29 mouse cellular contexts compared by ENCODE assay signal in genomic region chr2:75929141-75929540, GRCm38 (mm10). TPM values are rescaled to one million over a fixed set of nuclear protein-coding genes. Genes with fewer than 3 reads are reported as not detected.
DNase-seq lines count a peak whose midpoint lies in the region; ATAC-seq lines count a peak whose summit lies in the region.
"Had no signal": no experiment of that assay in that cellular context is flagged by ENCODE, and none has a peak within 500 bp of the region (broad histone marks: within the 10 kb centered on the region; RNA-seq: fewer than 3 reads in every experiment).

No protein-coding gene starts in this region.

- no peak overlapping the region for H3K4me3 ChIP-seq in kidney, embryonic 15.5 days (replicated peaks)
- no peak overlapping the region for H3K4me3 ChIP-seq in midbrain, embryonic 13.5 days (replicated peaks)
- H3K4me3 ChIP-seq: embryonic facial prominence, embryonic 10.5 days; embryonic facial prominence, embryonic 15.5 days; hindbrain, embryonic 13.5 days; limb, embryonic 12.5 days; liver, embryonic 15.5 days; myocyte; neural tube, embryonic 12.5 days had no signal

- WGBS in kidney, embryonic 15.5 days, result 87% methylated on average over 2 of the region's 2 CpGs
- WGBS in midbrain, embryonic 13.5 days, result 87% methylated on average over 2 of the region's 2 CpGs

- H3K9ac ChIP-seq in kidney, embryonic 15.5 days, result no peak overlapping the region
- no peak overlapping the region for H3K9ac ChIP-seq in midbrain, embryonic 13.5 days (replicated peaks)
- H3K9ac ChIP-seq: embryonic facial prominence, embryonic 15.5 days; hindbrain, embryonic 13.5 days; limb, embryonic 12.5 days; liver, embryonic 15.5 days; lung, embryonic 14.5 days; neural tube, embryonic 12.5 days had no signal

- intact Hi-C loops in heart, postnatal 14 days (cut with DNase I), result loop anchor here (5.0 kb wide), 1 partner anchor 33 kb away; no protein-coding TSS in a partner anchor

- H3K27ac ChIP-seq in kidney, embryonic 15.5 days, result no peak overlapping the region
- H3K27ac ChIP-seq in midbrain, embryonic 13.5 days, result no peak overlapping the region
- H3K27ac ChIP-seq: embryonic facial prominence, embryonic 10.5 days; embryonic facial prominence, embryonic 15.5 days; hindbrain, embryonic 13.5 days; limb, embryonic 12.5 days; liver, embryonic 15.5 days; neural tube, embryonic 12.5 days had no signal

- no peaks in the 10 kb centered on the region for H3K27me3 ChIP-seq in kidney, embryonic 15.5 days
- H3K27me3 ChIP-seq in midbrain, embryonic 13.5 days, result no peaks in the 10 kb centered on the region
- H3K27me3 ChIP-seq: embryonic facial prominence, embryonic 15.5 days; hindbrain, embryonic 13.5 days; limb, embryonic 12.5 days; liver, embryonic 15.5 days; neural tube, embryonic 12.5 days had no signal

- DNase-seq in heart, adult 11 months, result peak; percentile 43
- DNase-seq in heart, postnatal 14 days, result no peak
- peak; percentile 47 to 65 for DNase-seq in cerebellum, adult 18-20 months
- DNase-seq in cerebellum, postnatal 10 days, result peak; percentile 84 to 87
- DNase-seq in frontal cortex, adult 2 months (ENCODE audit: extremely low spot score in 1 of 2, low spot score in 1 of 2), result no peak
- DNase-seq: adrenal gland, postnatal 25 days; gastrocnemius, postnatal 14 days; heart, adult 18-20 months; heart, postnatal 4 days; kidney, adult 18-20 months; kidney, postnatal 4 days; layer of hippocampus, adult 9-11 months; lung, embryonic 14.5 days; right cerebral cortex, postnatal 4 days had no signal

- H3K4me1 ChIP-seq in kidney, embryonic 15.5 days, result no peaks in the 10 kb centered on the region
- 0 out of 2 replicates have a peak, but pooled peaks cover under 1% of the 10 kb centered on the region for H3K4me1 ChIP-seq in midbrain, embryonic 13.5 days (replicated peaks)
- H3K4me1 ChIP-seq: embryonic facial prominence, embryonic 15.5 days; liver, embryonic 15.5 days had no signal

- peak; percentile 85 for ATAC-seq in cerebellum, adult (ENCODE audit: insufficient number of reproducible peaks, low FRiP score, low TSS enrichment)
- no peak for ATAC-seq in kidney, embryonic 15.5 days (replicated peaks; ENCODE audit: low FRiP score)
- ATAC-seq in midbrain, embryonic 13.5 days, result no peak
- ATAC-seq: CD4-positive, CD25-positive, alpha-beta regulatory T cell, adult 4 months; inflammation-experienced regulatory T-cells, adult 6 months had no signal

- H3K9me3 ChIP-seq in kidney, embryonic 15.5 days (replicated peaks), result no peaks in the 10 kb centered on the region
- H3K9me3 ChIP-seq in midbrain, embryonic 13.5 days, result no peaks in the 10 kb centered on the region
- H3K9me3 ChIP-seq: embryonic facial prominence, embryonic 10.5 days; embryonic facial prominence, embryonic 15.5 days; hindbrain, embryonic 13.5 days; limb, embryonic 12.5 days; liver, embryonic 15.5 days; neural tube, embryonic 12.5 days had no signal

- peaks cover 42% of the 10 kb centered on the region for H3K36me3 ChIP-seq in kidney, embryonic 15.5 days
- H3K36me3 ChIP-seq in midbrain, embryonic 13.5 days, result peaks cover 11% of the 10 kb centered on the region; the same call in 1 of the 2 replicates
- H3K36me3 ChIP-seq: neural tube, embryonic 12.5 days had no signal

- H3K4me2 ChIP-seq in kidney, embryonic 15.5 days, result no peak overlapping the region
- H3K4me2 ChIP-seq in midbrain, embryonic 13.5 days (replicated peaks), result no peak overlapping the region
- H3K4me2 ChIP-seq: embryonic facial prominence, embryonic 15.5 days; heart, embryonic 11.5 days; hindbrain, embryonic 13.5 days; limb, embryonic 12.5 days; liver, embryonic 15.5 days; lung, embryonic 14.5 days; midbrain, embryonic 11.5 days; neural tube, embryonic 12.5 days had no signal

RNA-seq across cellular contexts. Expression of gene Ttc30b, which starts 9.2 kb away (rescaled TPM):
- total RNA-seq in heart, postnatal 14 days (2021), result 10 to 100 TPM; 11.0 to 13.7 TPM
- polyA plus RNA-seq in frontal cortex, adult 2 months (2012; rRNA removed), result 11.0 and 12.0 TPM in 2 replicates
- polyA plus RNA-seq in kidney, embryonic 15.5 days (2015; fragmentation: Nextera tagmentation; extraction: Ambion mirVana), result 11.8 and 12.3 TPM in 2 replicates
- polyA plus RNA-seq in midbrain, embryonic 13.5 days (2015; fragmentation: Nextera tagmentation; extraction: Ambion mirVana), result 15.3 and 15.7 TPM in 2 replicates

RNA-seq across cellular contexts. Expression of gene Ttc30a2, which starts 48.8 kb away (rescaled TPM):
- 1 to 10 TPM; 1.1 TPM for total RNA-seq in heart, postnatal 14 days (2021)
- 0.21 and 0.36 TPM in 2 replicates for polyA plus RNA-seq in frontal cortex, adult 2 months (2012; rRNA removed)
- polyA plus RNA-seq in kidney, embryonic 15.5 days (2015; fragmentation: Nextera tagmentation; extraction: Ambion mirVana), result 0.47 and 0.98 TPM in 2 replicates
- 1.1 and 1.6 TPM in 2 replicates for polyA plus RNA-seq in midbrain, embryonic 13.5 days (2015; fragmentation: Nextera tagmentation; extraction: Ambion mirVana)
- total RNA-seq: megakaryocyte progenitor cell, adult 5-6 weeks had no signal
- polyA plus RNA-seq: CD4-positive, CD25-positive, alpha-beta regulatory T cell, adult 4 months; inflammation-experienced regulatory T-cells, adult 6 months had no signal

RNA-seq across cellular contexts. Expression of gene Ttc30a1, which starts 52.6 kb away (rescaled TPM):
- 1 to 10 TPM; 1.9 to 2.4 TPM for total RNA-seq in heart, postnatal 14 days (2021)
- 3.2 and 3.6 TPM in 2 replicates for polyA plus RNA-seq in frontal cortex, adult 2 months (2012; rRNA removed)
- polyA plus RNA-seq in kidney, embryonic 15.5 days (2015; fragmentation: Nextera tagmentation; extraction: Ambion mirVana), result 8.2 and 9.2 TPM in 2 replicates
- 8.5 TPM in 2 replicates for polyA plus RNA-seq in midbrain, embryonic 13.5 days (2015; fragmentation: Nextera tagmentation; extraction: Ambion mirVana)

Comparison
In these comparisons a context has a peak if more than half of its experiments do, and no peak if none do; other contexts are left out.
1. DNase-seq: peak in heart, adult 11 months (single experiment), cerebellum, adult 18-20 months (2 of 2) and cerebellum, postnatal 10 days (2 of 2); none in heart, postnatal 14 days (0 of 2) and frontal cortex, adult 2 months (0 of 2).